ENCODE assay signal across 18 mouse cellular contexts in genomic region chr11:55364662-55365061, GRCm38 (mm10). TPM values are rescaled to one million over a fixed set of nuclear protein-coding genes. Genes with fewer than 3 reads are reported as not detected.
DNase-seq lines count a peak whose midpoint lies in the region; ATAC-seq lines count a peak whose summit lies in the region.
"Had no signal": no experiment of that assay in that cellular context is flagged by ENCODE, and none has a peak within 500 bp of the region (broad histone marks: within the 10 kb centered on the region; RNA-seq: fewer than 3 reads in every experiment).

No protein-coding gene starts in this region.

- no peaks in the 10 kb centered on the region for H3K27me3 ChIP-seq in hindbrain, embryonic 14.5 days (ENCODE audit: control insufficient read depth, insufficient read depth, low read length)
- no peaks in the 10 kb centered on the region for H3K27me3 ChIP-seq in hindbrain, embryonic 11.5 days (ENCODE audit: control insufficient read depth, insufficient read depth, low read length)
- H3K27me3 ChIP-seq: embryonic facial prominence, embryonic 15.5 days; Patski had no signal

- no peak overlapping the region for H3K4me3 ChIP-seq in hindbrain, embryonic 14.5 days (replicated peaks; ENCODE audit: low read length)
- H3K4me3 ChIP-seq in hindbrain, embryonic 11.5 days (ENCODE audit: low read depth, low read length), result no peak overlapping the region
- H3K4me3 ChIP-seq: embryonic facial prominence, embryonic 15.5 days had no signal

- no peak overlapping the region for H3K9ac ChIP-seq in hindbrain, embryonic 14.5 days
- H3K9ac ChIP-seq in hindbrain, embryonic 11.5 days (ENCODE audit: low read depth, low read length), result no peak overlapping the region
- H3K9ac ChIP-seq: embryonic facial prominence, embryonic 15.5 days; lung, embryonic 14.5 days had no signal

- WGBS in hindbrain, embryonic 14.5 days, result 86% methylated on average over 3 of the region's 3 CpGs
- 86% methylated on average over 3 of the region's 3 CpGs for WGBS in hindbrain, embryonic 11.5 days

- DNase-seq in adrenal gland, adult 8-10 months, result peak; percentile 26
- DNase-seq in adrenal gland, adult 18-20 months (ENCODE audit: low spot score in 2 of 2), result no peak
- peak; percentile 18 to 29 for DNase-seq in heart, postnatal 36 days
- no peak for DNase-seq in heart, postnatal 4 days
- DNase-seq in ovary, postnatal 36 days (ENCODE audit: low spot score), result peak; percentile 22
- DNase-seq in ovary, postnatal 10 days (ENCODE audit: low spot score), result no peak
- no peak for DNase-seq in hindbrain, embryonic 14.5 days (ENCODE audit: low spot score)
- DNase-seq in hindbrain, embryonic 11.5 days (ENCODE audit: low spot score), result no peak
- DNase-seq: kidney, postnatal 4 days; layer of hippocampus, postnatal 36 days; lung, embryonic 14.5 days; thymus, postnatal 4 days had no signal

- no peaks in the 10 kb centered on the region for H3K36me3 ChIP-seq in hindbrain, embryonic 14.5 days (replicated peaks; ENCODE audit: control insufficient read depth, insufficient read depth)
- no peaks in the 10 kb centered on the region for H3K36me3 ChIP-seq in hindbrain, embryonic 11.5 days (ENCODE audit: control insufficient read depth, insufficient read depth, low read length)
- H3K36me3 ChIP-seq: embryonic facial prominence, embryonic 15.5 days had no signal

- no peaks in the 10 kb centered on the region for H3K4me1 ChIP-seq in hindbrain, embryonic 14.5 days (replicated peaks; ENCODE audit: control insufficient read depth, insufficient read depth, low read length)
- no peaks in the 10 kb centered on the region for H3K4me1 ChIP-seq in hindbrain, embryonic 11.5 days (replicated peaks; ENCODE audit: control insufficient read depth, insufficient read depth, low read length)

- no peak for ATAC-seq in hindbrain, embryonic 14.5 days (ENCODE audit: low FRiP score)
- no peak for ATAC-seq in hindbrain, embryonic 11.5 days (ENCODE audit: low FRiP score)
- ATAC-seq: forebrain, embryonic 14.5 days; Patski had no signal

- no peaks in the 10 kb centered on the region for H3K9me3 ChIP-seq in hindbrain, embryonic 14.5 days (ENCODE audit: control insufficient read depth, low read length)
- no peaks in the 10 kb centered on the region for H3K9me3 ChIP-seq in hindbrain, embryonic 11.5 days (ENCODE audit: control insufficient read depth, low read length)
- H3K9me3 ChIP-seq: embryonic facial prominence, embryonic 15.5 days had no signal

- no peak overlapping the region for H3K27ac ChIP-seq in hindbrain, embryonic 14.5 days
- H3K27ac ChIP-seq in hindbrain, embryonic 11.5 days (ENCODE audit: low read depth, low read length), result no peak overlapping the region
- H3K27ac ChIP-seq: embryonic facial prominence, embryonic 15.5 days had no signal

- intact Hi-C loops in heart, postnatal 36 days (cut with DNase I), result no loop called here

- H3K4me2 ChIP-seq in hindbrain, embryonic 14.5 days (replicated peaks), result no peak overlapping the region
- H3K4me2 ChIP-seq in hindbrain, embryonic 11.5 days (replicated peaks; ENCODE audit: low read depth, low read length), result no peak overlapping the region
- H3K4me2 ChIP-seq: embryonic facial prominence, embryonic 15.5 days; lung, embryonic 14.5 days had no signal

RNA-seq across cellular contexts. Expression of gene Fat2, which starts 28.3 kb away (rescaled TPM):
- under 1 TPM; 0.03 to 0.08 (median 0.06) TPM for total RNA-seq in adrenal gland, adult 8-10 months (2022)
- total RNA-seq in adrenal gland, adult 18-20 months (2021), result under 1 TPM; 0.06 to 0.13 TPM
- total RNA-seq in heart, postnatal 36 days (2021), result under 1 TPM; 0.03 TPM
- total RNA-seq in heart, postnatal 4 days (2021), result under 1 TPM; 0.05 to 0.07 TPM
- 0.23 and 0.31 TPM in 2 replicates for polyA plus RNA-seq in hindbrain, embryonic 14.5 days (2014; fragmentation: Nextera tagmentation; extraction: Ambion mirVana)
- polyA plus RNA-seq in hindbrain, embryonic 11.5 days (2014; fragmentation: Nextera tagmentation; extraction: Ambion mirVana), result 0.06 and 0.08 TPM in 2 replicates
- total RNA-seq: common myeloid progenitor, adult 5-6 weeks; monocyte, adult 5-6 weeks; neutrophil, adult 5-6 weeks had no signal

RNA-seq across cellular contexts. Expression of gene Sparc, which starts 58.3 kb away (rescaled TPM):
- 1,000 to 10,000 TPM; 1,201 to 2,025 (median 1,729) TPM for total RNA-seq in adrenal gland, adult 8-10 months (2022)
- total RNA-seq in adrenal gland, adult 18-20 months (2021), result 1,000 to 10,000 TPM; 1,159 to 2,168 TPM
- 100 to 1,000 TPM; 645 to 801 TPM for total RNA-seq in heart, postnatal 36 days (2021)
- total RNA-seq in heart, postnatal 4 days (2021), result 1,000 to 10,000 TPM; 1,405 to 1,430 TPM
- 532 and 583 TPM in 2 replicates for polyA plus RNA-seq in hindbrain, embryonic 14.5 days (2014; fragmentation: Nextera tagmentation; extraction: Ambion mirVana)
- 528 and 573 TPM in 2 replicates for polyA plus RNA-seq in hindbrain, embryonic 11.5 days (2014; fragmentation: Nextera tagmentation; extraction: Ambion mirVana)
- total RNA-seq: common myeloid progenitor, adult 5-6 weeks; monocyte, adult 5-6 weeks had no signal

Comparison
In these comparisons a context has a peak if more than half of its experiments do, and no peak if none do; other contexts are left out.
1. DNase-seq: peak in adrenal gland, adult 8-10 months (single experiment), heart, postnatal 36 days (2 of 2) and ovary, postnatal 36 days (single experiment); none in adrenal gland, adult 18-20 months (0 of 2), heart, postnatal 4 days (single experiment), ovary, postnatal 10 days (single experiment), hindbrain, embryonic 14.5 days (single experiment) and hindbrain, embryonic 11.5 days (single experiment).